Mouse (Mus musculus): ENCODE data around the gene Hells. TPM values are rescaled to one million over a fixed set of nuclear protein-coding genes. Genes with fewer than 3 reads are reported as not detected.
A peak's percentile ranks its signal among the peaks of the same experiment; 100 is the strongest.

Hells gene
- 1.9 and 2.2 TPM in 2 replicates for polyA plus RNA-seq (2012; rRNA removed)

DNA sequence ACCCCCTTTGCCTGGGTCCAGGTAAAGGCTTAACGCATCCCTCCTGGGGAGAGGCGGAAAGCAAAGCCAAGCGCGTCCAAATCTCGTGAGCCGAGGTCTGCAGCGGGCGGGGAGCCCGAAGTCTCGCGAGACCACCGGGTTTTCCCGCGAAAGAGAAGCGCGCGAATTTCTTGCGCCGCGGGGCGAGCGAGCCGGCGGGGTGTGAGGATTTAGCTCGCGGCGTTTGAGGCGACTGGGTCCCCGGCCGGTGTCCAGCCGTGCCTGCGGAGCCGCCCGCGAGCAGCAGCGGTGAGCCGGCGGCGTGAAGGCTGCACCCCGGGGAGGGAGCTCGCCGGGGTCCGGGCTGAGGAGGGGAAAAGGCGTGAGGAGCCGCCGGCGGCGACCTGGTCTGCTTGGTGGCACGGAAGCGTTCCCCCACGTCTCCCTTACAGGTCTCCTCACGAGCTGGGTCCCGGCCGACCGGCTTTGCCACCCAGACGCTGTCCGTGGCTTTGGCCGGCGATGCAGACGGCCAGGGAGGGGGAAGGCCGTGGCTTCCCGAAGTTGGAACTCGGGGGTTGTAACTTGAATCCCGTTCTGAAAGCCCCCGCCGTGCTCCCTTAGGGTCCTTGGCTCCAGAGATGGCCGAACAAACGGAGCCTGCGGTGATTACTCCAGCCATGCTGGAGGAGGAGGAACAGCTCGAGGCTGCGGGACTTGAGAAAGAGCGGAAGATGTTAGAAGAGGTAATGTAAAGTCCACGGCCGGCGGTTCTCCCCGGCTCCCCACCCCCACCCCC is at the start of gene Hells:
Hells (plus strand) TSS at position 128 of the 778 bp plus-strand sequence.
- Histone ChIP-seq H3K27ac (ENCODE audit: insufficient read depth, low read length) (no peak within 1 kb of the TSS), H3K4me3 (ENCODE audit: insufficient read depth, low read length) (peak within 1 kb of the TSS; percentile 53), H3K4me1 (ENCODE audit: control insufficient read depth, insufficient read depth, low read length) (peaks cover 2% of the 10 kb centered on the region; the same call in 1 of the 2 replicates)
- no peak for TF ChIP-seq CTCF (IDR thresholded peaks at IDR 0.05; ENCODE audit: extremely low read depth, insufficient read depth, low read length)
- peak; percentile 59; the same call in 1 of the 2 replicates for TF ChIP-seq POLR2A (IDR thresholded peaks at IDR 0.05; ENCODE audit: extremely low read depth, insufficient read depth, low read length)

DNA sequence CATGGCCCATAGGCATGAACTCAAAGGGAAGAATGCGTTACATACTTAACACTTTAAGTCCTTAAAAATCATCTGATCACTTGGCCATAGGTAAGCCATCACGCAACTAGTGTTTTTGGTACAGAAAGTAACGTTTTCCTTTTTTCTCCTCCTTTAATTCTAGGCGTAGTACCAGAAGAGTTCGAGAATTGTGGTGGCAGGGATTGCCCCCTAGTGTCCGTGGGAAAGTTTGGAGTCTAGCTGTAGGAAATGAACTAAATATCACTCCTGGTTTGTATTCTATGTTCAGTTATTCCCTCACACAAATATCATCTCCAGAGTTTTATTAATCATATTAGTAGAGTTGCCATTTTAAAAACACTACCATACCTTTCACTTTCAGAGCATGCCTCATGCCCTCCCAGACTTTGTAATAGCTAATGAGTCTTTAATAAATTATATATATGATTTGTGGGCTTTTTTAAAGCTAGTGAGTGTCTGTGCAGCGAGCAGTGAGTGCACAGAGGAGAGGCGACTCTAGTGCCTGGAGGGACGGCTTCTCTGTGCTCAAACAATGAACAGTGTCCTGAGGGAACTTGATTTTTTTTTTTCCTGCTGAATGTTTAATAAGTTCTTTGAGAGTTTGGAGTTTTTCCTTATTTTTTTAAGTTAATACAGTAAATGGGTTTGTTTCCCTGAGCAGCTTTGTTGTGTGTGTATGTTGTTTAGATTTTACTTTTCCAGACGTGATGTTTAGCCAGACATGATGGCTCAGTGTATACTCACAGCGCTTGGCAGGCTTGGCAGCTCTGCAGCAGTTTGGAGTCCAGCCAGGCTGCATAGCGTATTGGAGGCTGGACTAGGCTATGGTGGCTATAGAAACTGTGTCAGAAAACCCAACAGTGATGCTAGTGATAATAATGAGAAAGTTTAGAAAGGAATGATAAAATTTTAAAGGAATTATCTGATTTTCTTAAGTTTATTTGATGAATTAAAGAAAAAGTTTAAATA is 29.3 kb upstream of the Hells start:
- TF ChIP-seq POLR2A (IDR thresholded peaks at IDR 0.05; ENCODE audit: extremely low read depth, insufficient read depth, low read length) (no peak), CTCF (IDR thresholded peaks at IDR 0.05; ENCODE audit: extremely low read depth, insufficient read depth, low read length) (0 out of 2 replicates have a peak, but pooled peaks have one; percentile 17)
- Histone ChIP-seq H3K27ac (ENCODE audit: insufficient read depth, low read length) (no peak overlapping the region), H3K4me1 (ENCODE audit: control insufficient read depth, insufficient read depth, low read length) (no peaks in the 10 kb centered on the region), H3K4me3 (ENCODE audit: insufficient read depth, low read length) (no peak overlapping the region)

DNA sequence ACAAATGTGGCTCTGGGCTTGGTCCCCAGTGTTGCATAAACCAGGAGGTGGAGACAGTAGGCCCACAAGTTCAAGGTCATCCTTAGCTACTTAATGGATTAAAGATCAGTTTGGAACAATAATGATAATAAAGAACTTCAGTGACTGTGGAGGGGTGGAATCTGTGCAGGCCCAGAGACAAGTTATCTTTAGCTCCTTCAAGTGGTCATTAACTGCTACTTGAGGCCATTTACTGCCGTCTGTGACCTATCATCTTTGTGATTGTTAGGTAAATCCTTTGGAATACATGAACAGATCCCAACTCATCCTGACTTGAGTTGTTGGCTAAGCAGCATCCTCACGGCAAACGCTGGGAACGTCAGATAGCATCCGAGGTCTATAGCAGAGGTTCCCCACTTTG is 28.2 kb upstream of the Hells start:
- TF ChIP-seq POLR2A (IDR thresholded peaks at IDR 0.05; ENCODE audit: extremely low read depth, insufficient read depth, low read length) (no peak), CTCF (IDR thresholded peaks at IDR 0.05; ENCODE audit: extremely low read depth, insufficient read depth, low read length) (no peak)
- Histone ChIP-seq H3K4me1 (ENCODE audit: control insufficient read depth, insufficient read depth, low read length) (no peaks in the 10 kb centered on the region), H3K4me3 (ENCODE audit: insufficient read depth, low read length) (no peak overlapping the region)

DNA sequence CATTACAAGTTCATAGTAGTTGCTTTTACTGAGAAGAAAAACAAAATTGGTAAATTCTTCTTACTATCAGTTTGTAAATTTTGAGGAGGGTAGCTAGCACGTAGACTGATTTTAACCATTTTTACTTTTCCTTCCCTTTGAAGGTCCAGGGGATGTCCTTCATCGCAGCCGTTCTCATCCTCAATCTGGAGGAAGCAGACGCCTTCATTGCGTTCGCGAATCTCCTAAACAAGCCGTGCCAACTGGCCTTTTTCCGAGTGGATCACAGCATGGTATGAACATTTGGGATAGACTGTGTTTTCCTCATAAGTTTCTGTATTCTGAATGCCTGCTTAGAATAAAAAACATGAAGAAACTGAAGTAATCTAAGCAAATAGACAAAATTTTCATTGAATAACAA is 16.9 kb upstream of the Hells start:
- Histone ChIP-seq H3K4me1 (ENCODE audit: control insufficient read depth, insufficient read depth, low read length) (no peaks in the 10 kb centered on the region), H3K27ac (ENCODE audit: insufficient read depth, low read length) (no peak overlapping the region), H3K4me3 (ENCODE audit: insufficient read depth, low read length) (no peak overlapping the region)
- TF ChIP-seq CTCF (IDR thresholded peaks at IDR 0.05; ENCODE audit: extremely low read depth, insufficient read depth, low read length) = no peak
- no peak for TF ChIP-seq POLR2A (IDR thresholded peaks at IDR 0.05; ENCODE audit: extremely low read depth, insufficient read depth, low read length)

More for the DNA sequence above, 28.2 kb upstream of the Hells start:
- H3K27ac ChIP-seq (ENCODE audit: insufficient read depth, low read length) = no peak overlapping the region

DNA sequence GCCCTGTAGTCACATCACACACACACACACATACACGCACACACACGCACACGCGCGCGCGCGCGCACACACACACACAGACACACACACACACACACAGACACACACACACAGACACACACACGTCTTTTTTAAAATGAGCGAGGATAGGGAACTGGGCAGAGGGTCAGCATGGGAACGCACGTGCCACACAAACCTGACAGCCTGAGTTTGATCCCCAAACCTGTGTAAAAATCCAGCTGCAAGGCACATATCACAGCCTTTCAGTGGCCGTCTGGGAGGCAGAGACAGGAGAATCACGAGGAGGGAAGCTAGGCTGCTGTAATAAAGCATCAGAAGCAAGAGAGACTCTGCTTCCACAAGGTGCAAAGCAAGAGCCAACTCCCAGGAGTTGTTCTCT is 15.8 kb upstream of the Hells start:
- TF ChIP-seq CTCF (IDR thresholded peaks at IDR 0.05; ENCODE audit: extremely low read depth, insufficient read depth, low read length) = no peak
- Histone ChIP-seq H3K4me3 (ENCODE audit: insufficient read depth, low read length) (no peak overlapping the region), H3K27ac (ENCODE audit: insufficient read depth, low read length) (no peak overlapping the region), H3K4me1 (ENCODE audit: control insufficient read depth, insufficient read depth, low read length) (no peaks in the 10 kb centered on the region)

DNA sequence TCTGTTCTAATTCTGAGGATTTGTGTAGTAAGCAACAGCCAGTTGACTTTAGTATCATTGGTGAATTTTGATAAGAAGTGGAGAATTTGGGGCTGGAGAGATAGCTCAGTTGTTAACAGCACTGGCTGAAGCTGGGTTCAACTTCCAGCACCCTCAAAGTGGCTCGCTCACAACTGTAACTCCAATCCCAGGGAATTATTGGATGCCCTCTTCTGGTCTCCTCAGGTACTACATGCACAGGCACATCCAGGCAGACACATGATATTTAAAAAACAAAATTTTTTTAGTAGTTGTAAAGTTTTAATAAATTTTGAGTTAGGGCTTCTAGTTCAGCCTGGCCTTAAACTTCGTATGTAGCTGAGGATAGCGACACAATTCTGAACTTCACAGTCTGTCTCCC is 15.0 kb upstream of the Hells start:
- H3K27ac ChIP-seq (ENCODE audit: insufficient read depth, low read length) = no peak overlapping the region
- no peaks in the 10 kb centered on the region for H3K4me1 ChIP-seq (ENCODE audit: control insufficient read depth, insufficient read depth, low read length)
- TF ChIP-seq POLR2A (IDR thresholded peaks at IDR 0.05; ENCODE audit: extremely low read depth, insufficient read depth, low read length) = no peak
- TF ChIP-seq CTCF (IDR thresholded peaks at IDR 0.05; ENCODE audit: extremely low read depth, insufficient read depth, low read length) = peak; percentile 48; the same call in 1 of the 2 replicates
- H3K4me3 ChIP-seq (ENCODE audit: insufficient read depth, low read length) = no peak overlapping the region

DNA sequence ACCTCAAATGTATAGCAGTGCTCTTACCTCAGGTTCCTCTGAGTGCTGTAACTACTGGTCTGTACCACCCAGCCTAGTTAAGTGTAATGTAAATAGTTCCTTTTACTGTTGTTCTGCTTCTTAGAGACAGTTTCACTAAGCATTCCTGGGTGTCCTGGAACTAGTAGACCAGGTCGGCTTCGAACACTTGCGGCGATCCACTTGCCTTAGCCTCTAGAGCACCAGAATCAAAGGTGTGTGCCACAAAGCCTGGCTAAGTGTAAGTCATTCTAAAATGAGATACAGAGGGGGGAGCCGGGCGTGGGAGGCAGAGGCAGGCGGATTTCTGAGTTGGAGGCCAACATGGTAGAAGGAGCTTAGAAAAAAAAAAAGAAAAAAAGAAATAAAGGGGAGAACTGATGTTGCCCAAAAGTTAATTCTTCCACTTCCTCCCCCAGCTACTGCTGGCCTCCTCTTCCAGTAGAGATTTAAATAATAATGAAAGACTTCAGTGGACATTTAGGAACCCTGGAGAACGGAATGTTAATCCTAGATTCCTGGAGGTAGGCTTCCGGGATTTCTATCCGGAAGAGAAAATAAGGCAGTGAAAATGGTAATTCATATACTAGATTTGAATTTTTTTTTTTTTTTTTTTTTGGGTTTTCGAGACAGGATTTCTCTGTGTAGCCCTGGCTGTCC is 2.1 kb upstream of the Hells start:
- no peak overlapping the region for H3K27ac ChIP-seq (ENCODE audit: insufficient read depth, low read length)
- no peak for TF ChIP-seq CTCF (IDR thresholded peaks at IDR 0.05; ENCODE audit: extremely low read depth, insufficient read depth, low read length)
- TF ChIP-seq POLR2A (IDR thresholded peaks at IDR 0.05; ENCODE audit: extremely low read depth, insufficient read depth, low read length) = no peak

DNA sequence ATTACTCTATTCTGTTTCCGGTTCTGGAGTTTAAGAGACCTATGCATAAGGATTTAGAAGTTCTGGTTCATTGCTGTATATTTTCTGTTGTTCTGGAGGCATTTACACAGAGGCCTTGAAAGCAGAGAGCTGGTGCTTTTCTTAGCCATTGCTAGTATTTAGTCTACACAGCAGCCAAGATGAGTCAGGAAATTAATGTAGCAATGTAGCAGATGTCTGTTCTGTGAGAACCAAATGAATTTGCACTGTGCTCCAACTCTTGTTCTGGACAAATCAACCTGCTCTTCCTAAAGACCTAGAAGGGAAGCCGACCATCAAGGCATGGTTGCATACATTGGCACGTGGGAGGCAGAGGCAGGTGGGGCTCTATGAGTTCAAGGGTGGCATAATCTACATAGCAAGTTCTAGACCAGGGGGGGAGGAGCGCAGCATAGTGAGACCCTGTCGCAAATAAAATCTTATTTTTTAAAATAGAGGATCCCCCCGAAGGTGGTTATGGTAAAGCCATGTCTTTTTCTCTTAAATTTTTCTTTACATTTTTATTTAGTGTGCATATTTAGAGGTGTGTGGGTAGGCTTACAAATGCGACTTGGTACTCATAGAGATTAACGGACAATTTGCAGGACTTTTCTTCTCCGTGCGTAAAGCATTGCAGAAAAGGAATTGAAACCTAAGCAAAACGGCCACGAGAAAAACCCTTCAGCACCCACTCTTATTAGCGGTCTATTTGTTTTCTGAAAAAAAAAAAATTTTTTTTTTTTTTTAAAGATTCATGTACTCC is 1.1 kb upstream of the Hells start:
- TF ChIP-seq CTCF (IDR thresholded peaks at IDR 0.05; ENCODE audit: extremely low read depth, insufficient read depth, low read length) = no peak
- no peak for TF ChIP-seq POLR2A (IDR thresholded peaks at IDR 0.05; ENCODE audit: extremely low read depth, insufficient read depth, low read length)
- H3K27ac ChIP-seq (ENCODE audit: insufficient read depth, low read length) = no peak overlapping the region

More for the DNA sequence above, 2.1 kb upstream of the Hells start:
- Histone ChIP-seq H3K4me1 (ENCODE audit: control insufficient read depth, insufficient read depth, low read length) (peaks cover 2% of the 10 kb centered on the region; the same call in 1 of the 2 replicates), H3K4me3 (ENCODE audit: insufficient read depth, low read length) (no peak overlapping the region)

More for the DNA sequence above, 1.1 kb upstream of the Hells start:
- Histone ChIP-seq H3K4me1 (ENCODE audit: control insufficient read depth, insufficient read depth, low read length) (peaks cover 2% of the 10 kb centered on the region; the same call in 1 of the 2 replicates), H3K4me3 (ENCODE audit: insufficient read depth, low read length) (peak overlapping the region; percentile 53)
